Mouse (Mus musculus): ENCODE data around the gene Nr1i3. TPM values are rescaled to one million over a fixed set of nuclear protein-coding genes. Genes with fewer than 3 reads are reported as not detected.

The Nr1i3 gene
- 0.24 and 0.42 TPM in 2 replicates for polyA plus RNA-seq (2015; fragmentation: Nextera tagmentation; extraction: Ambion mirVana)

- H3K9ac ChIP-seq: no peak within 1 kb of the TSS
- H3K9me3 ChIP-seq (replicated peaks): no peaks in the 10 kb centered on the region
- whole genome bisulfite sequencing: 71% methylated on average over 10 of the region's 10 CpGs
- no peak within 1 kb of the TSS for H3K27ac ChIP-seq (replicated peaks)
- ATAC-seq (ENCODE audit: insufficient number of reproducible peaks, low FRiP score, low TSS enrichment, low read depth): no peak
- H3K4me3 ChIP-seq (replicated peaks): no peak within 1 kb of the TSS
- peaks cover 5% of the 10 kb centered on the region; the same call in 1 of the 2 replicates for H3K36me3 ChIP-seq
- no peak within 1 kb of the TSS for H3K4me2 ChIP-seq (replicated peaks)
- no peaks in the 10 kb centered on the region for H3K4me1 ChIP-seq
- no peaks in the 10 kb centered on the region for H3K27me3 ChIP-seq
Observed at GRCm38 (mm10) chr1:171213801-171214496, at the start of gene Nr1i3. Gene Nr1i3, plus strand, starts transcription at chr1:171213970.

GRCm38 (mm10) chr1:171164258-171164657 is 49.5 kb upstream of the Nr1i3 start:
- ATAC-seq (ENCODE audit: insufficient number of reproducible peaks, low FRiP score, low TSS enrichment, low read depth): no peak

GRCm38 (mm10) chr1:171165629-171166345 is 48.0 kb upstream of the Nr1i3 start:
- H3K4me3 ChIP-seq (replicated peaks): no peak overlapping the region
- H3K4me1 ChIP-seq: no peaks in the 10 kb centered on the region
- no peak overlapping the region for H3K9ac ChIP-seq
- no peak for ATAC-seq (ENCODE audit: insufficient number of reproducible peaks, low FRiP score, low TSS enrichment, low read depth)
- no peaks in the 10 kb centered on the region for H3K36me3 ChIP-seq
- no peak overlapping the region for H3K27ac ChIP-seq (replicated peaks)
- no peaks in the 10 kb centered on the region; the same call in 1 of the 2 replicates for H3K27me3 ChIP-seq
- 75% methylated on average over 5 of the region's 5 CpGs for WGBS
- no peaks in the 10 kb centered on the region for H3K9me3 ChIP-seq (replicated peaks)
- H3K4me2 ChIP-seq (replicated peaks): no peak overlapping the region

More at GRCm38 (mm10) chr1:171164258-171164657, 49.5 kb upstream of the Nr1i3 start:
- H3K4me2 ChIP-seq (replicated peaks): no peak overlapping the region
- H3K9me3 ChIP-seq (replicated peaks): no peaks in the 10 kb centered on the region
- 43% methylated on average over 3 of the region's 3 CpGs for WGBS
- peaks cover 11% of the 10 kb centered on the region for H3K4me1 ChIP-seq
- peaks cover 7% of the 10 kb centered on the region; the same call in 1 of the 2 replicates for H3K27me3 ChIP-seq
- no peak overlapping the region for H3K9ac ChIP-seq
- no peaks in the 10 kb centered on the region for H3K36me3 ChIP-seq
- no peak overlapping the region for H3K27ac ChIP-seq (replicated peaks)
- no peak overlapping the region for H3K4me3 ChIP-seq (replicated peaks)

- H3K36me3 ChIP-seq: no peaks in the 10 kb centered on the region
- H3K9ac ChIP-seq: no peak overlapping the region
- no peak overlapping the region for H3K4me3 ChIP-seq (replicated peaks)
- H3K9me3 ChIP-seq (replicated peaks): no peaks in the 10 kb centered on the region
- H3K27me3 ChIP-seq: no peaks in the 10 kb centered on the region
- no peak for ATAC-seq (ENCODE audit: insufficient number of reproducible peaks, low FRiP score, low TSS enrichment, low read depth)
- H3K4me1 ChIP-seq: no peaks in the 10 kb centered on the region
- no peak overlapping the region for H3K27ac ChIP-seq (replicated peaks)
- H3K4me2 ChIP-seq (replicated peaks): no peak overlapping the region
- WGBS: 86% methylated on average over 12 of the region's 12 CpGs
Observed at GRCm38 (mm10) chr1:171168906-171169305, 44.9 kb upstream of the Nr1i3 start.

- H3K27ac ChIP-seq (replicated peaks): no peak overlapping the region
- H3K4me3 ChIP-seq (replicated peaks): no peak overlapping the region
- no peak for ATAC-seq (ENCODE audit: insufficient number of reproducible peaks, low FRiP score, low TSS enrichment, low read depth)
- no peak overlapping the region for H3K4me2 ChIP-seq (replicated peaks)
- no peaks in the 10 kb centered on the region for H3K36me3 ChIP-seq
- no peaks in the 10 kb centered on the region for H3K9me3 ChIP-seq (replicated peaks)
- no peaks in the 10 kb centered on the region for H3K4me1 ChIP-seq
- H3K9ac ChIP-seq: no peak overlapping the region
- WGBS: 53% methylated on average over 3 of the region's 3 CpGs
- H3K27me3 ChIP-seq: no peaks in the 10 kb centered on the region
Observed at GRCm38 (mm10) chr1:171169913-171170312, 43.9 kb upstream of the Nr1i3 start.

GRCm38 (mm10) chr1:171171138-171171537 is 42.6 kb upstream of the Nr1i3 start:
- Histone ChIP-seq H3K36me3 (no peaks in the 10 kb centered on the region), H3K4me3 (replicated peaks) (no peak overlapping the region), H3K9me3 (replicated peaks) (no peaks in the 10 kb centered on the region), H3K4me1 (no peaks in the 10 kb centered on the region), H3K4me2 (replicated peaks) (no peak overlapping the region), H3K27me3 (no peaks in the 10 kb centered on the region), H3K9ac (no peak overlapping the region), H3K27ac (replicated peaks) (no peak overlapping the region)
- ATAC-seq (ENCODE audit: insufficient number of reproducible peaks, low FRiP score, low TSS enrichment, low read depth): no peak
- WGBS: 50% methylated on average over 3 of the region's 3 CpGs

- no peak overlapping the region for H3K4me2 ChIP-seq (replicated peaks)
- no peaks in the 10 kb centered on the region for H3K36me3 ChIP-seq
- no peaks in the 10 kb centered on the region for H3K9me3 ChIP-seq (replicated peaks)
- H3K4me3 ChIP-seq (replicated peaks): no peak overlapping the region
- H3K27me3 ChIP-seq: no peaks in the 10 kb centered on the region
- no peak for ATAC-seq (ENCODE audit: insufficient number of reproducible peaks, low FRiP score, low TSS enrichment, low read depth)
- 93% methylated on average over 8 of the region's 8 CpGs for WGBS
- no peak overlapping the region for H3K9ac ChIP-seq
- H3K4me1 ChIP-seq: no peaks in the 10 kb centered on the region
- no peak overlapping the region for H3K27ac ChIP-seq (replicated peaks)
Observed at GRCm38 (mm10) chr1:171172779-171173178, 41.0 kb upstream of the Nr1i3 start.

- no peak overlapping the region for H3K27ac ChIP-seq (replicated peaks)
- ATAC-seq (ENCODE audit: insufficient number of reproducible peaks, low FRiP score, low TSS enrichment, low read depth): no peak
- no peaks in the 10 kb centered on the region for H3K9me3 ChIP-seq (replicated peaks)
Observed at GRCm38 (mm10) chr1:171179487-171180171, 34.1 kb upstream of the Nr1i3 start.

GRCm38 (mm10) chr1:171183025-171183424 is 30.7 kb upstream of the Nr1i3 start:
- H3K4me3 ChIP-seq (replicated peaks): no peak overlapping the region

More at GRCm38 (mm10) chr1:171179487-171180171, 34.1 kb upstream of the Nr1i3 start:
- Histone ChIP-seq H3K4me3 (replicated peaks) (no peak overlapping the region), H3K4me2 (replicated peaks) (no peak overlapping the region), H3K27me3 (no peaks in the 10 kb centered on the region), H3K9ac (no peak overlapping the region), H3K36me3 (no peaks in the 10 kb centered on the region), H3K4me1 (peaks cover 4% of the 10 kb centered on the region; the same call in 1 of the 2 replicates)
- WGBS: 68% methylated on average over 5 of the region's 5 CpGs

GRCm38 (mm10) chr1:171183620-171184019 is 30.1 kb upstream of the Nr1i3 start:
- no peaks in the 10 kb centered on the region for H3K9me3 ChIP-seq (replicated peaks)
- WGBS: 45% methylated on average over 3 of the region's 3 CpGs
- 0 out of 2 replicates have a peak overlapping the region, but pooled peaks have one; percentile 4 for H3K27ac ChIP-seq (replicated peaks)
- no peak for ATAC-seq (ENCODE audit: insufficient number of reproducible peaks, low FRiP score, low TSS enrichment, low read depth)
- H3K36me3 ChIP-seq: no peaks in the 10 kb centered on the region
- peaks cover 16% of the 10 kb centered on the region for H3K4me1 ChIP-seq
- no peak overlapping the region for H3K4me3 ChIP-seq (replicated peaks)
- no peaks in the 10 kb centered on the region for H3K27me3 ChIP-seq
- H3K9ac ChIP-seq: no peak overlapping the region
- no peak overlapping the region for H3K4me2 ChIP-seq (replicated peaks)

More at GRCm38 (mm10) chr1:171183025-171183424, 30.7 kb upstream of the Nr1i3 start:
- Histone ChIP-seq H3K4me1 (peaks cover 13% of the 10 kb centered on the region; the same call in 1 of the 2 replicates), H3K36me3 (no peaks in the 10 kb centered on the region), H3K27ac (replicated peaks) (no peak overlapping the region), H3K4me2 (replicated peaks) (no peak overlapping the region), H3K9ac (no peak overlapping the region), H3K27me3 (no peaks in the 10 kb centered on the region), H3K9me3 (replicated peaks) (no peaks in the 10 kb centered on the region)
- 84% methylated on average over 3 of the region's 3 CpGs for WGBS
- no peak for ATAC-seq (ENCODE audit: insufficient number of reproducible peaks, low FRiP score, low TSS enrichment, low read depth)

GRCm38 (mm10) chr1:171184314-171184713 is 29.5 kb upstream of the Nr1i3 start:
- 65% methylated on average over 7 of the region's 7 CpGs for WGBS
- no peak overlapping the region for H3K4me2 ChIP-seq (replicated peaks)
- H3K9me3 ChIP-seq (replicated peaks): no peaks in the 10 kb centered on the region
- 0 out of 2 replicates have a peak overlapping the region, but pooled peaks have one; percentile 4 for H3K27ac ChIP-seq (replicated peaks)
- peaks cover 23% of the 10 kb centered on the region for H3K4me1 ChIP-seq
- no peak for ATAC-seq (ENCODE audit: insufficient number of reproducible peaks, low FRiP score, low TSS enrichment, low read depth)
- no peak overlapping the region for H3K4me3 ChIP-seq (replicated peaks)
- no peaks in the 10 kb centered on the region for H3K27me3 ChIP-seq
- no peak overlapping the region for H3K9ac ChIP-seq
- no peaks in the 10 kb centered on the region for H3K36me3 ChIP-seq
